Mouse (Mus musculus) lung, embryonic 14.5 days (tissue): ENCODE data around the gene Mmp14. TPM values are rescaled to one million over a fixed set of nuclear protein-coding genes. Genes with fewer than 3 reads are reported as not detected.

Experiments
- ATAC-seq: fragments of 200-750 bp; cut with Nextera tagmentation; 2 replicates; pipeline ENCODE4 v1.8.0; 2017; ENCODE audit warnings: mild to moderate bottlenecking, moderate TSS enrichment, moderate library complexity; ENCODE audit not compliant: insufficient read depth
- DNase-seq: peaks from one replicate; pipeline ENCODE4 v3.0.0-alpha.2; 2015
- H3K27ac ChIP-seq: fragments of 300-500 bp; sonication (generic); 2 replicates; pipeline ENCODE4 v1.5.1; 2014; ENCODE audit warnings: low read depth, mild to moderate bottlenecking, moderate library complexity
- H3K27me3 ChIP-seq: fragments of 300-500 bp; sonication (generic); 2 replicates; pipeline ENCODE4 v1.6.1; 2014; ENCODE audit warnings: low read length, control low read depth; ENCODE audit not compliant: insufficient read depth
- H3K36me3 ChIP-seq: fragments of 300-500 bp; sonication (generic); 2 replicates; pipeline ENCODE4 v1.6.1; 2014; ENCODE audit warnings: control low read depth; ENCODE audit not compliant: insufficient read depth
- H3K4me1 ChIP-seq: fragments of 300-500 bp; sonication (generic); 2 replicates; pipeline ENCODE4 v1.6.1; 2014; ENCODE audit warnings: antibody characterized with exemption, control low read depth; ENCODE audit not compliant: insufficient read depth
- H3K4me2 ChIP-seq: fragments of 300-500 bp; sonication (generic); 2 replicates; pipeline ENCODE4 v1.6.1; 2014; ENCODE audit warnings: mild to moderate bottlenecking
- H3K4me3 ChIP-seq: fragments of 300-500 bp; sonication (generic); 2 replicates; pipeline ENCODE4 v1.5.1; 2014; ENCODE audit warnings: low read depth, low read length
- H3K9ac ChIP-seq: fragments of 300-500 bp; sonication (generic); 2 replicates; pipeline ENCODE4 v1.6.1; 2014
- H3K9me3 ChIP-seq: fragments of 300-500 bp; sonication (generic); 2 replicates; pipeline ENCODE4 v1.6.1; 2016; ENCODE audit warnings: low read depth, low read length, control low read depth
- CTCF ChIP-seq: IDR thresholded peaks from 2 replicates; pipeline ENCODE4 v1.5.1; 2016; ENCODE audit warnings: antibody characterized with exemption, low read depth
- WGBS: fragments of 180-500 bp; shearing (Covaris S2); extraction: QIAGEN DNeasy Blood & Tissue Kit; methylation state at CpG from one replicate; pipeline ENCODE4 v1.1.7; 2014; 5-methylcytosine and 5-hydroxymethylcytosine counted together
- polyA plus RNA-seq: library from polyadenylated mRNA; unstranded; fragments of >200 nt; fragmentation: Nextera tagmentation; extraction: Ambion mirVana; gene quantifications from 2 replicates; pipeline ENCODE4 v1.2.1, GENCODE M21; 2014

Mmp14 gene
- polyA plus RNA-seq, 1 experiment from 2014 or later, result 187 TPM

DNA sequence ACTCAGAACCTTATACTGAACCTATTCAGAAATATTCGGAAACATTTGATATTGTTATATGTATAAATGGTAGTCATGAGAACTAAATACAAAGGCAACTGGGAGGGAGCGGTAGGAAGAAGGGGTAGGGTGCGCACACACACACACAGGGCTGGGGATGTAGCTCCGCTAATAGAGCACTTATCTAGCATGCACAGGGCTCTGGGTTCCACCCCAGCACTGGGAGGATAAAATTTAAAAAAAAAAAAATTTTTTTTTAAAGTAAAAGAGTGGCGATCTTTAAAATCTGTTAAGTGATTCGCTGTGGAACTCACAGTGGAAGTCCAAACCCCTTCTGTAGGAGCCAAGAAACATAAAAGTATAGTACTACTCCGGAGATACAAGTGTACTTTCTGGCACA is 54.5 kb downstream of the Mmp14 start:
- WGBS, result 84% methylated on average over 7 of the region's 7 CpGs
- no peak for TF ChIP-seq CTCF
- no peak overlapping the region for H3K4me2 ChIP-seq
- ATAC-seq (no peak), DNase-seq (no peak)
- no peak overlapping the region for H3K4me3 ChIP-seq
- H3K9ac ChIP-seq, result no peak overlapping the region
- no peaks in the 10 kb centered on the region for H3K36me3 ChIP-seq
- no peaks in the 10 kb centered on the region for H3K4me1 ChIP-seq
- no peaks in the 10 kb centered on the region for H3K27me3 ChIP-seq
- H3K9me3 ChIP-seq, result no peaks in the 10 kb centered on the region
- no peak overlapping the region for H3K27ac ChIP-seq

DNA sequence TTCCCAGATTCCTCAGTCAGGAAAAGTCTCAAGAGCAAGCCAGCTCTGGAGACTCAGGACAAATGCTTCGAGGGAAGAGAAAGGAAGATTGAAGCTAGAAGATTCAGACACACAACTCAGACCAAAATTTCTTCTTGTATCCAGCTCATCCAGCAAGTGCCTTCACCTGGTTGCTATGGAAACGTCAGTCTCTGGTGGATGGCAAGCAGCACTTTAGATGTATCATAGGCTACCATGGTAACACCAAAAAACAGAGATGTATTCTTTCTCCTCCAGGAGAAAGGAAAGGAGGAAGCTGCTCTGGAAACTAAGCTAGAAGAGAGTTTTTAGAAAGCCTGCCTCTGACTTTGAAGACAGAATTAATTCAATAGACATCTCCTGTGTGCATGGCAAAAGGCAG is 56.3 kb downstream of the Mmp14 start:
- WGBS, result 58% methylated on average over 2 of the region's 2 CpGs

DNA sequence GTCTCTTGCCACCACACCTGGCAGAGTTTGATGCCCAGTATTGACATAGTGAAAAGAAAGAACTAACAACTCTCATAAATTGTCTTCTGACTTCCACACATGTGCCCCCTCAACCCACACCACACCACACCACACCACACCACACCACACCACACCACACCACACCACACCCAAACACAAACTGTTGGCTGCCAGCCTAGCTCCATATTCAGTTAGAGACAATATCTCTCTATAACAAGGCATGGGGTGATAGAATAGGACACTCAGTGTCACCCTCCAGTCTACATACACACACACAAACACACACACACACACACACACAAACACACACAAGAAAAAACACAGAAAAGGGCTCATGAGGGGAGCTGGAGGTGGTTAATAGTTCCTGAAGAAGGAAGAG is 56.9 kb downstream of the Mmp14 start:
- H3K27ac ChIP-seq, result no peak overlapping the region
- no peak for TF ChIP-seq CTCF
- no peaks in the 10 kb centered on the region for H3K4me1 ChIP-seq
- H3K27me3 ChIP-seq, result no peaks in the 10 kb centered on the region
- H3K4me3 ChIP-seq, result no peak overlapping the region
- H3K4me2 ChIP-seq, result no peak overlapping the region
- ATAC-seq, result no peak
- no peak for DNase-seq
- no peaks in the 10 kb centered on the region for H3K36me3 ChIP-seq
- no peaks in the 10 kb centered on the region for H3K9me3 ChIP-seq
- H3K9ac ChIP-seq, result no peak overlapping the region

More for the DNA sequence above, 56.3 kb downstream of the Mmp14 start:
- Histone ChIP-seq H3K27ac (no peak overlapping the region), H3K27me3 (no peaks in the 10 kb centered on the region), H3K9me3 (no peaks in the 10 kb centered on the region), H3K4me3 (no peak overlapping the region), H3K4me2 (no peak overlapping the region), H3K36me3 (no peaks in the 10 kb centered on the region), H3K4me1 (no peaks in the 10 kb centered on the region), H3K9ac (no peak overlapping the region)
- TF ChIP-seq CTCF, result no peak
- no peak for DNase-seq
- no peak for ATAC-seq

DNA sequence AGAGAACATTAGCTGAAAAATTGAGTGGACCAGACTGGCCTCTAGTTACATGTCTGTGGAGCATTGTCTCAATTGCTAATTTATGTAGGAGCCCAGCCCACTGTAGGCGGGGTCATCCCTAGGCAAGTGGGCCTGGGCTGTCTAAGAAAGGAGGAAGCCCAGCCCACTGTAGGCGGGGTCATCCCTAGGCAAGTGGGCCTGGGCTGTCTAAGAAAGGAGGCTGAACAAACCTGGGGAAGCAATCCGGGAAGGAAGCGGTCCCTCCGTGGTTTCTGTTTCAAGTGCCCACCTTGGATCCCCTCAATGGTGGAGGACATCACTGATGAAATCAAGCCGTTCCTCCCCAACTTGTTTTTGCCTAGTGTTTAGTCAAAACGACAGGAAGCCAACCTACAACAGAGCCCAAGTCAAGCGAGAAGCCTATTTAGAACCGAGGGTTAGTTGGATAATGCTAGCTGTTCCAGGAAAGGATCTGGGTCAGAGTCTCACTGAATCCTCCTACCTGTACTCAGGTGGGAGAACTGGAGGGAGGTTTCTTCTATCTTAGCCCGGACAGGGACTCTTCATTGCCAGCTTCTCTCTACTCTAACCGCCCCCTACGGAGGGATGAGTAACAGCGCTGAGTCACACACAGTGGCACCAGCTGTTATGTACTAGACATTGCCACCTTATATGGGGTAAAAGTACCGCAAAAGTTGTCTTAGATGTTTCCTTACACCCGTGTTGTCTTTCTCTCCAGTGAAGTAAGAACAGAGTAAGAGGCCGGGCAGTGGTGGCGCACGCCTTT is 61.1 kb downstream of the Mmp14 start:
- Histone ChIP-seq H3K9me3 (no peaks in the 10 kb centered on the region), H3K4me3 (no peak overlapping the region), H3K9ac (no peak overlapping the region), H3K4me2 (no peak overlapping the region), H3K27ac (no peak overlapping the region), H3K27me3 (no peaks in the 10 kb centered on the region), H3K4me1 (no peaks in the 10 kb centered on the region), H3K36me3 (no peaks in the 10 kb centered on the region)
- peak; percentile 85; the same call in 1 of the 2 replicates for ATAC-seq
- no peak for TF ChIP-seq CTCF
- peak; percentile 58 for DNase-seq
- WGBS, result 63% methylated on average over 18 of the region's 18 CpGs

DNA sequence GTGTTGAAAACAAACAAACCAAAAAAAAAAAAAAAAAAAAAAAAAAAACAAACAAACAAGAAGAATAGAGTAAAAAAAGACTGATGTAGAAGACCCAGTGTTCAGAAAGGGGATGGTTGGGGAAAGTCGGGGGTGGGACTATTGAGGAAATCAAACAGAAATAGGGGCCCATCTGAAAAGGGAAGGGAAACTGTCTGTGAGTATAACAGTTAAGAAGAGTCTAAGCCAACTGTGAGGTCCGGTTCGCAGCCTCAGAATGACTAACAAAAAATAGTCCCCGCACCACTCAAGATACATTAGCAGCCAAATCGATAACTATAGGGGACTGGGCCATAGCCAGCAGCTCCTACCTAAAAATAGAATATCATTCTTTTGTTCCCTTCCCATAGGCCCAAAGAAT is 61.8 kb downstream of the Mmp14 start:
- TF ChIP-seq CTCF, result no peak
- Histone ChIP-seq H3K27ac (no peak overlapping the region), H3K4me2 (no peak overlapping the region), H3K4me1 (no peaks in the 10 kb centered on the region), H3K36me3 (no peaks in the 10 kb centered on the region), H3K27me3 (no peaks in the 10 kb centered on the region), H3K9ac (no peak overlapping the region), H3K4me3 (no peak overlapping the region), H3K9me3 (no peaks in the 10 kb centered on the region)
- no peak for DNase-seq
- ATAC-seq, result no peak
- 85% methylated on average over 5 of the region's 5 CpGs for WGBS

DNA sequence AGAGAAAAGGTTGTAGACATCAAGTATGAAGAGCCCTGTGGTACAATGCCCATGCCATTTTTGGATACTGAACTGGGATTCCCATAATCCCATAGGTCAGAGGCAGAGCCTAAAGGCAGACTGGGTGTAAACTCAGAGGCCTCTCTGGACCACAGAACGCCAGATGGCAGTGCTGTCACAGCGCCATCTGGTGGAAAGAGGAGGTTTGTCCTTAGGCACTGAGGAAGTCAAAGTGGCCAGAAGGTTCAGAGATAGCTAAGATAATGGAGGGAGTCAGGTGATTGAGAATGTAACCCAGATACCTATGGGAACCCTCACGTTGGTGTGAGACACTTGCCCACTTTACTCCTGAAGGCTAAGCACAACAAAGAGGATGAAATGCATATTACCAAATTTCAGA is 62.8 kb downstream of the Mmp14 start:
- peak; percentile 87 for DNase-seq
- TF ChIP-seq CTCF, result peak; percentile 87
- H3K4me2 ChIP-seq, result no peak overlapping the region
- 2% methylated on average over 3 of the region's 3 CpGs for WGBS
- no peaks in the 10 kb centered on the region for H3K27me3 ChIP-seq
- no peak overlapping the region for H3K9ac ChIP-seq
- no peaks in the 10 kb centered on the region for H3K9me3 ChIP-seq
- peak; percentile 62 for ATAC-seq
- no peaks in the 10 kb centered on the region for H3K36me3 ChIP-seq
- H3K4me3 ChIP-seq, result no peak overlapping the region
- no peak overlapping the region for H3K27ac ChIP-seq
- no peaks in the 10 kb centered on the region for H3K4me1 ChIP-seq

Other genes starting within 250 kb of the Mmp14 start
- gene Dad1, start 177.5 kb upstream of the Mmp14 start, polyA plus RNA-seq, result 382 and 393 TPM in 2 replicates
- gene Abhd4, start 177.4 kb upstream of the Mmp14 start, polyA plus RNA-seq, result 42.1 and 49.1 TPM in 2 replicates
- not detected in 2 replicates for gene Olfr49, start 146.7 kb upstream of the Mmp14 start, polyA plus RNA-seq
- gene Oxa1l, start 70.8 kb upstream of the Mmp14 start, polyA plus RNA-seq, result 51.2 and 53.5 TPM in 2 replicates
- 7.4 and 7.6 TPM in 2 replicates for gene Slc7a7, start 13.8 kb upstream of the Mmp14 start, polyA plus RNA-seq
- 274 and 280 TPM in 2 replicates for gene Mrpl52, start 4.7 kb upstream of the Mmp14 start, polyA plus RNA-seq
- 46.1 and 46.2 TPM in 2 replicates for gene Lrp10, start 32.5 kb downstream of the Mmp14 start, polyA plus RNA-seq
- 8.1 and 8.3 TPM in 2 replicates for gene Rem2, start 44.5 kb downstream of the Mmp14 start, polyA plus RNA-seq
- gene Prmt5, start 85.9 kb downstream of the Mmp14 start, polyA plus RNA-seq, result 88.2 and 96.5 TPM in 2 replicates
- gene Haus4, start 123.0 kb downstream of the Mmp14 start, polyA plus RNA-seq, result 53.0 and 60.3 TPM in 2 replicates
- 37.8 and 43.6 TPM in 2 replicates for gene Ajuba, start 145.9 kb downstream of the Mmp14 start, polyA plus RNA-seq
- gene 4931414P19Rik, start 174.4 kb downstream of the Mmp14 start, polyA plus RNA-seq, result 8.3 and 9.4 TPM in 2 replicates
- gene Psmb5, start 186.4 kb downstream of the Mmp14 start, polyA plus RNA-seq, result 374 and 393 TPM in 2 replicates
- not detected in 2 replicates for gene Psmb11, start 189.8 kb downstream of the Mmp14 start, polyA plus RNA-seq
- gene Gm17606, start 209.3 kb downstream of the Mmp14 start, polyA plus RNA-seq, result not detected in 2 replicates
- 5.2 and 5.4 TPM in 2 replicates for gene Cdh24, start 209.8 kb downstream of the Mmp14 start, polyA plus RNA-seq